Mouse (Mus musculus): ENCODE measurements around the gene Fbxl15.

The Fbxl15 gene

GRCm38 (mm10) chr19:46322996-46323572 lies 4.9 kb upstream of the Fbxl15 start:
- no peak for DNase-seq (ENCODE audit: extremely low spot score)

GRCm38 (mm10) chr19:46323716-46324115 lies 4.3 kb upstream of the Fbxl15 start:
- no peak for DNase-seq (ENCODE audit: extremely low spot score)

- DNase-seq (ENCODE audit: extremely low spot score), result no peak
Measured at GRCm38 (mm10) chr19:46324366-46324765, 3.6 kb upstream of the Fbxl15 start.

- DNase-seq (ENCODE audit: extremely low spot score), result no peak
Measured at GRCm38 (mm10) chr19:46324918-46325317, 3.1 kb upstream of the Fbxl15 start.

- no peak for DNase-seq (ENCODE audit: extremely low spot score)
Measured at GRCm38 (mm10) chr19:46326019-46326755, 1.8 kb upstream of the Fbxl15 start.

- peak; percentile 63 for DNase-seq (ENCODE audit: extremely low spot score)
Measured at GRCm38 (mm10) chr19:46326756-46327305, 1.2 kb upstream of the Fbxl15 start, which contains the start of gene Psd. Psd (minus strand) TSS chr19:46327156.

- DNase-seq (ENCODE audit: extremely low spot score), result no peak
Measured at GRCm38 (mm10) chr19:46327531-46328064, 386 bp upstream of the Fbxl15 start.

- DNase-seq (ENCODE audit: extremely low spot score), result no peak
Measured at GRCm38 (mm10) chr19:46329031-46329641, 1.2 kb downstream of the Fbxl15 start.

- peak; percentile 82 for DNase-seq (ENCODE audit: extremely low spot score)
Measured at GRCm38 (mm10) chr19:46329951-46330350, 2.0 kb downstream of the Fbxl15 start.

GRCm38 (mm10) chr19:46330696-46331095 lies 2.7 kb downstream of the Fbxl15 start:
- DNase-seq (ENCODE audit: extremely low spot score), result no peak

GRCm38 (mm10) chr19:46331326-46331725 lies 3.3 kb downstream of the Fbxl15 start:
- DNase-seq (ENCODE audit: extremely low spot score), result no peak

- no peak for DNase-seq (ENCODE audit: extremely low spot score)
Measured at GRCm38 (mm10) chr19:46331936-46332335, 4.0 kb downstream of the Fbxl15 start.

GRCm38 (mm10) chr19:46332721-46333339 lies 4.8 kb downstream of the Fbxl15 start:
- DNase-seq (ENCODE audit: extremely low spot score), result no peak

- DNase-seq (ENCODE audit: extremely low spot score), result no peak
Measured at GRCm38 (mm10) chr19:46333906-46334305, 5.9 kb downstream of the Fbxl15 start.

GRCm38 (mm10) chr19:46337719-46338330 lies 9.8 kb downstream of the Fbxl15 start:
- no peak for DNase-seq (ENCODE audit: extremely low spot score)

- DNase-seq (ENCODE audit: extremely low spot score), result peak; percentile 98
Measured at GRCm38 (mm10) chr19:46338331-46338936, 10.4 kb downstream of the Fbxl15 start, which contains the start of gene Cuedc2. Cuedc2 (minus strand) TSS chr19:46338702.

GRCm38 (mm10) chr19:46338942-46339286 lies 10.9 kb downstream of the Fbxl15 start:
- DNase-seq (ENCODE audit: extremely low spot score), result no peak

GRCm38 (mm10) chr19:46339287-46339971 lies 11.4 kb downstream of the Fbxl15 start:
- no peak for DNase-seq (ENCODE audit: extremely low spot score)

- DNase-seq (ENCODE audit: extremely low spot score), result no peak
Measured at GRCm38 (mm10) chr19:46344710-46345419, 16.9 kb downstream of the Fbxl15 start.

GRCm38 (mm10) chr19:46347146-46347545 lies 19.2 kb downstream of the Fbxl15 start:
- no peak for DNase-seq (ENCODE audit: extremely low spot score)
